Mouse (Mus musculus): Measurements from ENCODE around the gene Dnajc27. TPM values are rescaled to one million over a fixed set of nuclear protein-coding genes. Genes with fewer than 3 reads are reported as not detected.

The Dnajc27 gene
- polyA plus RNA-seq, 1 experiment from 2014 or later, result 8.7 TPM

DNA sequence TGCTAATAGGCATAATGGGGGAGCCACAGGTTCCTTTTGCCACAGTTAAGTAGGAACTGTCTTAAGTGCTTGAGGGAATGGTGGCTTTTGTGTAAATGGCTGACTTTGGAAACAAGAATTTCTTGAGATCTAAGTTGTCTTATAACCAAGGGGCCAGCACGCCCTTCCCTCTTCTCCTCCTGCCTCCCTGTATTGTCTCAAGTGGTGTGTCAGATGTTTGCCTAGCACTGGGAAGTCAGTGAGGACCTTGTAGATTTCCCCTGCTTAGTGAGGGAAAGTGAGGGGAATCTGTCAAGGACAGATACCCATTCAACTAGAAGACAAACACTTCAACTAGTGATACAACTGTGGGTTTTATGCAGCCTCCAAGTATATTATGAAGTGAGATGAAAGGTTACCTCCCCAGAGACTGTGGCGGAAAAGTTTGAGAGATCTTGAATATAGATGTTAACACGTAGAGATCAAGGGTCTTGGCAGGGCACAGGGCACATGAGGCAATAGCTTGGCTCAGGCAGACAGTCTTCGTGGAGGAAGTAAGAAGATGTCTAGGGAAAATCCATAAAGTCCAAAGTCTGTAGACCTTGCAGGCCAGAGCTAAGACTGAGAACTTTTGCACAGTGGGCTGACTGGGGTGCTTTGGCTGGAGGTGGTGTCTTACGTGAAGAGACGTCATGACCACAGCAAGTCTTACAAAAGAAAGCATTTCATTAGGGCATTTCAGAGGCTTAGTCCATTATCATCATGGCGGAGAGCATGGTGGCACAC lies 76.7 kb downstream of the Dnajc27 start:
- 90% methylated on average over 7 of the region's 7 CpGs for WGBS
- Histone ChIP-seq H3K4me3 (ENCODE audit: low read depth, low read length) (no peak overlapping the region), H3K4me2 (ENCODE audit: low read length) (no peak overlapping the region), H3K4me1 (ENCODE audit: control insufficient read depth, insufficient read depth, low read length) (no peaks in the 10 kb centered on the region), H3K9ac (ENCODE audit: low read length) (no peak overlapping the region), H3K27me3 (replicated peaks; ENCODE audit: control insufficient read depth, insufficient read depth, low read length) (no peaks in the 10 kb centered on the region), H3K27ac (ENCODE audit: low read depth, low read length) (no peak overlapping the region), H3K9me3 (replicated peaks; ENCODE audit: control insufficient read depth, low read length) (no peaks in the 10 kb centered on the region), H3K36me3 (ENCODE audit: control insufficient read depth, insufficient read depth, low read length) (no peaks in the 10 kb centered on the region)
- DNase-seq (ENCODE audit: low spot score) (no peak), ATAC-seq (no peak)

Other genes starting within 250 kb of the Dnajc27 start
- 8.3 and 12.9 TPM in 2 replicates for gene Pomc, start 127.6 kb upstream of the Dnajc27 start, polyA plus RNA-seq (2014; fragmentation: Nextera tagmentation; extraction: Ambion mirVana)
- 16.9 and 20.6 TPM in 2 replicates for gene Efr3b, start 43.7 kb upstream of the Dnajc27 start, polyA plus RNA-seq (2014; fragmentation: Nextera tagmentation; extraction: Ambion mirVana)
- 5.3 and 6.5 TPM in 2 replicates for gene Adcy3, start 50.5 kb downstream of the Dnajc27 start, polyA plus RNA-seq (2014; fragmentation: Nextera tagmentation; extraction: Ambion mirVana)
- gene Ptrhd1, start 151.4 kb downstream of the Dnajc27 start, polyA plus RNA-seq (2014; fragmentation: Nextera tagmentation; extraction: Ambion mirVana), result 5.7 and 6.2 TPM in 2 replicates
- 8.9 and 11.0 TPM in 2 replicates for gene Cenpo, start 151.7 kb downstream of the Dnajc27 start, polyA plus RNA-seq (2014; fragmentation: Nextera tagmentation; extraction: Ambion mirVana)

Data from forebrain, embryonic 14.5 days (tissue).